Mouse (Mus musculus): ENCODE results near the gene Zc3h8. TPM values are rescaled to one million over a fixed set of nuclear protein-coding genes. Genes with fewer than 3 reads are reported as not detected.

The Zc3h8 gene
- 1 to 10 TPM; 3.0 to 3.3 TPM for total RNA-seq (2021)

GRCm38 (mm10) chr2:128943538-128944528 lies at the start of gene Zc3h8:
Gene Zc3h8 (minus strand): TSS chr2:128944077.
- DNase-seq: peak; percentile 98

GRCm38 (mm10) chr2:128984746-128985145 lies 40.9 kb upstream of the Zc3h8 start:
- DNase-seq: no peak

- DNase-seq: no peak
These were observed 31.7 kb upstream of the Zc3h8 start for GRCm38 (mm10) chr2:128975572-128975971.

- DNase-seq: no peak
These were observed 28.4 kb upstream of the Zc3h8 start for GRCm38 (mm10) chr2:128972301-128972700.

GRCm38 (mm10) chr2:128968475-128969083 lies 24.7 kb upstream of the Zc3h8 start:
- DNase-seq: no peak

- peak; percentile 85 for DNase-seq
These were observed 24.0 kb upstream of the Zc3h8 start, which contains the start of gene Gm10762 for GRCm38 (mm10) chr2:128967661-128968441. Gene Gm10762 (minus strand): TSS chr2:128967725.

- peak; percentile 99 for DNase-seq
These were observed 23.0 kb upstream of the Zc3h8 start, which contains the start of gene Zc3h6 for GRCm38 (mm10) chr2:128966641-128967580. Gene Zc3h6 (plus strand): TSS chr2:128967402.

GRCm38 (mm10) chr2:128966236-128966635 lies 22.4 kb upstream of the Zc3h8 start:
- DNase-seq: no peak

- DNase-seq: no peak
These were observed 21.7 kb upstream of the Zc3h8 start for GRCm38 (mm10) chr2:128965505-128966105.

- no peak for DNase-seq
These were observed 10.3 kb upstream of the Zc3h8 start for GRCm38 (mm10) chr2:128954186-128954585.

GRCm38 (mm10) chr2:128947962-128948588 lies 4.2 kb upstream of the Zc3h8 start:
- peak; percentile 43 for DNase-seq

GRCm38 (mm10) chr2:128936256-128936655 lies 7.6 kb downstream of the Zc3h8 start:
- DNase-seq: no peak

GRCm38 (mm10) chr2:128930704-128931103 lies 13.2 kb downstream of the Zc3h8 start:
- DNase-seq: no peak

- DNase-seq: no peak
These were observed 15.4 kb downstream of the Zc3h8 start for GRCm38 (mm10) chr2:128928446-128928845.

- DNase-seq: no peak
These were observed 19.1 kb downstream of the Zc3h8 start for GRCm38 (mm10) chr2:128924799-128925198.

- DNase-seq: no peak
These were observed 27.3 kb downstream of the Zc3h8 start for GRCm38 (mm10) chr2:128916528-128916927.

GRCm38 (mm10) chr2:128914978-128915377 lies 28.9 kb downstream of the Zc3h8 start:
- DNase-seq: no peak

GRCm38 (mm10) chr2:128903661-128904060 lies 40.2 kb downstream of the Zc3h8 start:
- no peak for DNase-seq

- no peak for DNase-seq
These were observed 41.0 kb downstream of the Zc3h8 start for GRCm38 (mm10) chr2:128902843-128903242.

GRCm38 (mm10) chr2:128892180-128892721 lies 51.6 kb downstream of the Zc3h8 start:
- DNase-seq: no peak
